Mouse (Mus musculus): ENCODE results near the gene Kcnh2.

DNA sequence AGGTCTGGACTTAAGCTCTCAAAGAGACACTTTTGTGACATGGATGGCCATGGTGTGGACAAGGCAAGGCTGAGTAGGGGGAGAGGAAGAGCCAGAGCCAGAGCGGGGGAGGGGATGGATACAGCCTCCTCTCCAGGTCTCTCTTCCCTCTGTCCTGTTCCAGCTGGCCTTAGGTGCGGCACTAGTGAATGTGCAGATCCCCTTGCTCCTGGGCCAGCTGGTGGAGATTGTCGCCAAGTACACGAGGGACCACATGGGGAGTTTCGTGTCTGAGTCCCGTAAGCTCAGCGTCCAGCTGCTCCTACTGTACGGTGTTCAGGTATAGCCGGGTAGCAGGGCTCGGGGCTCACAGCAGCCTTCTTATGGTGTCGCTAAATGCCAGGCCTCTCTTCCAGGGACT, 49.0 kb upstream of the Kcnh2 start:
- TF ChIP-seq POLR2A (IDR thresholded peaks at IDR 0.05; ENCODE audit: insufficient read depth, low read depth, low read length) (no peak), CTCF (IDR thresholded peaks at IDR 0.05; ENCODE audit: insufficient read depth, low read depth, low read length) (no peak)

All from olfactory bulb, adult 2 months (tissue).